14 mouse cellular contexts compared by ENCODE assay signal in genomic region chr12:119157068-119157467, GRCm38 (mm10).
DNase-seq lines count a peak whose midpoint lies in the region; ATAC-seq and TF ChIP-seq lines count a peak whose summit lies in the region.
"Had no signal": no experiment of that assay in that cellular context is flagged by ENCODE, and none has a peak within 500 bp of the region (broad histone marks: within the 10 kb centered on the region; RNA-seq: fewer than 3 reads in every experiment).

No protein-coding gene starts in this region.

- no peak for TF ChIP-seq EP300 in liver, postnatal 0 days (IDR thresholded peaks at IDR 0.05; ENCODE audit: low read depth)

- no peaks in the 10 kb centered on the region for H3K36me3 ChIP-seq in liver, postnatal 0 days (replicated peaks; ENCODE audit: insufficient read depth, low read length)
- H3K36me3 ChIP-seq in intestine, postnatal 0 days (ENCODE audit: control insufficient read depth, insufficient read depth), result no peaks in the 10 kb centered on the region
- H3K36me3 ChIP-seq: heart, embryonic 15.5 days had no signal

- H3K27ac ChIP-seq in liver, postnatal 0 days (ENCODE audit: low read depth), result no peak overlapping the region
- H3K27ac ChIP-seq in intestine, postnatal 0 days (ENCODE audit: low read depth, low read length), result no peak overlapping the region
- H3K27ac ChIP-seq: heart, embryonic 15.5 days; limb, embryonic 13.5 days had no signal

- WGBS in liver, postnatal 0 days (ENCODE audit: insufficient replicate concordance), result 35% methylated on average over 3 of the region's 3 CpGs
- 63% methylated on average over 3 of the region's 3 CpGs for WGBS in intestine, postnatal 0 days

- H3K9me3 ChIP-seq in liver, postnatal 0 days (ENCODE audit: low read length), result no peaks in the 10 kb centered on the region
- no peaks in the 10 kb centered on the region for H3K9me3 ChIP-seq in intestine, postnatal 0 days (ENCODE audit: control insufficient read depth)
- H3K9me3 ChIP-seq: heart, embryonic 15.5 days; limb, embryonic 13.5 days had no signal

- ATAC-seq in liver, postnatal 0 days, result peak; percentile 41; the same call in 1 of the 2 replicates
- no peak for ATAC-seq in intestine, postnatal 0 days
- ATAC-seq: Patski had no signal

- no peak overlapping the region for H3K9ac ChIP-seq in liver, postnatal 0 days (replicated peaks)
- H3K9ac ChIP-seq in intestine, postnatal 0 days (ENCODE audit: low read depth, low read length), result no peak overlapping the region
- H3K9ac ChIP-seq: heart, embryonic 15.5 days; limb, embryonic 13.5 days had no signal

- no peak for TF ChIP-seq CTCF in liver, postnatal 0 days (IDR thresholded peaks at IDR 0.05; ENCODE audit: low read depth)
- TF ChIP-seq CTCF in intestine, postnatal 0 days (IDR thresholded peaks at IDR 0.05; ENCODE audit: low read depth), result no peak

- H3K27me3 ChIP-seq in liver, postnatal 0 days (ENCODE audit: insufficient read depth, low read length), result no peaks in the 10 kb centered on the region
- no peaks in the 10 kb centered on the region for H3K27me3 ChIP-seq in intestine, postnatal 0 days (replicated peaks; ENCODE audit: control insufficient read depth, insufficient read depth, low read length)
- H3K27me3 ChIP-seq: heart, embryonic 15.5 days; limb, embryonic 13.5 days; Patski had no signal

- no peaks in the 10 kb centered on the region for H3K4me1 ChIP-seq in liver, postnatal 0 days (ENCODE audit: insufficient read depth)
- H3K4me1 ChIP-seq in intestine, postnatal 0 days (replicated peaks; ENCODE audit: control insufficient read depth, insufficient read depth, low read length), result no peaks in the 10 kb centered on the region
- H3K4me1 ChIP-seq: limb, embryonic 13.5 days had no signal

- DNase-seq in spleen, postnatal 36 days (ENCODE audit: low spot score in 2 of 2), result peak; percentile 17 to 39
- no peak for DNase-seq in spleen, postnatal 10 days (ENCODE audit: low spot score in 2 of 2)
- DNase-seq in NIH3T3 (ENCODE audit: low read depth), result peak; percentile 9
- DNase-seq in liver, postnatal 0 days, result no peak
- DNase-seq in right cerebral cortex, adult 2 months (ENCODE audit: low spot score in 2 of 2), result no peak
- DNase-seq in spleen, adult 12 weeks (ENCODE audit: low spot score), result no peak
- DNase-seq: adrenal gland, postnatal 10 days; kidney, postnatal 14 days; layer of hippocampus, postnatal 36 days; right cerebral cortex, postnatal 14 days had no signal

- no peak overlapping the region for H3K4me2 ChIP-seq in liver, postnatal 0 days (ENCODE audit: low read depth, low read length)
- no peak overlapping the region; the same call in 1 of the 2 replicates for H3K4me2 ChIP-seq in intestine, postnatal 0 days (replicated peaks; ENCODE audit: low read depth)
- H3K4me2 ChIP-seq: heart, embryonic 15.5 days; limb, embryonic 13.5 days had no signal

- no peak overlapping the region for H3K4me3 ChIP-seq in liver, postnatal 0 days (ENCODE audit: low read depth, low read length)
- H3K4me3 ChIP-seq in intestine, postnatal 0 days (ENCODE audit: low read depth, low read length), result no peak overlapping the region
- H3K4me3 ChIP-seq: heart, embryonic 15.5 days; limb, embryonic 13.5 days had no signal

Comparison
In these comparisons a context has a peak if more than half of its experiments do, and no peak if none do; other contexts are left out.
1. DNase-seq: peak in spleen, postnatal 36 days (2 of 2) and NIH3T3 (single experiment); none in spleen, postnatal 10 days (0 of 2), liver, postnatal 0 days (single experiment), right cerebral cortex, adult 2 months (0 of 2) and spleen, adult 12 weeks (single experiment).